Mouse (Mus musculus): Measurements from ENCODE around the gene Gprin1.
A peak's percentile ranks its signal among the peaks of the same experiment; 100 is the strongest.

Gprin1 gene

GRCm38 (mm10) chr13:54716916-54717315 is 32.8 kb downstream of the Gprin1 start:
- peak; percentile 76 for DNase-seq

GRCm38 (mm10) chr13:54714996-54715395 is 34.7 kb downstream of the Gprin1 start:
- no peak for DNase-seq

- DNase-seq, result no peak
These were observed 35.3 kb downstream of the Gprin1 start for GRCm38 (mm10) chr13:54714393-54714792.

GRCm38 (mm10) chr13:54710866-54711265 is 38.8 kb downstream of the Gprin1 start:
- DNase-seq, result no peak

- DNase-seq, result no peak
These were observed 44.8 kb downstream of the Gprin1 start for GRCm38 (mm10) chr13:54704890-54705289.

GRCm38 (mm10) chr13:54702507-54702906 is 47.2 kb downstream of the Gprin1 start:
- DNase-seq, result no peak

- DNase-seq, result no peak
These were observed 48.4 kb downstream of the Gprin1 start, which contains the start of gene Cdhr2 for GRCm38 (mm10) chr13:54701243-54701642. TSS of gene Cdhr2 (plus strand) at chr13:54701461.

- DNase-seq, result no peak
These were observed 54.0 kb downstream of the Gprin1 start for GRCm38 (mm10) chr13:54695479-54696230.

GRCm38 (mm10) chr13:54694348-54695060 is 55.2 kb downstream of the Gprin1 start:
- peak; percentile 94 for DNase-seq

- DNase-seq, result peak; percentile 99
These were observed 55.9 kb downstream of the Gprin1 start, which contains the start of gene Rnf44 for GRCm38 (mm10) chr13:54693558-54694347. TSS of gene Rnf44 (minus strand) at chr13:54693907.

GRCm38 (mm10) chr13:54692711-54693557 is 56.7 kb downstream of the Gprin1 start:
- DNase-seq, result peak; percentile 28

GRCm38 (mm10) chr13:54691737-54692136 is 57.9 kb downstream of the Gprin1 start:
- DNase-seq, result peak; percentile 22

GRCm38 (mm10) chr13:54690151-54690740 is 59.4 kb downstream of the Gprin1 start:
- DNase-seq, result no peak

- peak; percentile 97 for DNase-seq
These were observed 61.9 kb downstream of the Gprin1 start for GRCm38 (mm10) chr13:54687575-54688424.

GRCm38 (mm10) chr13:54687096-54687495 is 62.6 kb downstream of the Gprin1 start:
- no peak for DNase-seq

All from cerebellum, adult 8-10 months (tissue).